Mouse (Mus musculus) hindbrain, embryonic 14.5 days (tissue): ENCODE measurements around the gene Rpa2. TPM values are rescaled to one million over a fixed set of nuclear protein-coding genes. Genes with fewer than 3 reads are reported as not detected.
A peak's percentile ranks its signal among the peaks of the same experiment; 100 is the strongest.

Source experiments
- ATAC-seq: fragments of 200-750 bp; cut with Nextera tagmentation; 2 replicates; pipeline ENCODE4 v1.8.0; 2017; ENCODE audit warnings: moderate number of reproducible peaks, mild to moderate bottlenecking, moderate TSS enrichment, moderate library complexity; ENCODE audit not compliant: low FRiP score
- DNase-seq: peaks from one replicate; pipeline ENCODE4 v3.0.0-alpha.2; 2015; ENCODE audit warnings: low spot score
- H3K27ac ChIP-seq: fragments of 300-500 bp; sonication (generic); 2 replicates; pipeline ENCODE4 v1.5.1; 2014; ENCODE audit warnings: mild to moderate bottlenecking, moderate library complexity
- H3K27me3 ChIP-seq: fragments of 300-500 bp; sonication (generic); 2 replicates; pipeline ENCODE4 v1.6.1; 2014; ENCODE audit warnings: mild to moderate bottlenecking, low read length, mixed read lengths; ENCODE audit not compliant: control insufficient read depth, insufficient read depth
- H3K36me3 ChIP-seq: fragments of 300-500 bp; sonication (generic); replicated peaks from 2 replicates; pipeline ENCODE4 v1.6.1; 2014; ENCODE audit not compliant: control insufficient read depth, insufficient read depth
- H3K4me1 ChIP-seq: fragments of 300-500 bp; sonication (generic); replicated peaks from 2 replicates; pipeline ENCODE4 v1.6.1; 2014; ENCODE audit warnings: antibody characterized with exemption, low read length, mixed read lengths; ENCODE audit not compliant: control insufficient read depth, insufficient read depth
- H3K4me2 ChIP-seq: fragments of 300-500 bp; sonication (generic); replicated peaks from 2 replicates; pipeline ENCODE4 v1.6.1; 2014; ENCODE audit warnings: mild to moderate bottlenecking, moderate library complexity
- H3K4me3 ChIP-seq: fragments of 300-500 bp; sonication (generic); replicated peaks from 2 replicates; pipeline ENCODE4 v1.5.1; 2014; ENCODE audit warnings: mild to moderate bottlenecking, low read length
- H3K9ac ChIP-seq: fragments of 300-500 bp; sonication (generic); 2 replicates; pipeline ENCODE4 v1.6.1; 2014
- H3K9me3 ChIP-seq: fragments of 300-500 bp; sonication (generic); 2 replicates; pipeline ENCODE4 v1.6.1; 2016; ENCODE audit warnings: low read length; ENCODE audit not compliant: control insufficient read depth
- WGBS: fragments of 180-500 bp; shearing (Covaris S2); extraction: QIAGEN DNeasy Blood & Tissue Kit; methylation state at CpG from one replicate; pipeline ENCODE4 v1.1.7; 2014; 5-methylcytosine and 5-hydroxymethylcytosine counted together
- polyA plus RNA-seq: library from polyadenylated mRNA; unstranded; fragments of >200 nt; fragmentation: Nextera tagmentation; extraction: Ambion mirVana; gene quantifications from 2 replicates; pipeline ENCODE4 v1.2.1, GENCODE M21; 2014

Gene Rpa2
- polyA plus RNA-seq, 1 experiment from 2014 or later = 37.0 TPM

DNA sequence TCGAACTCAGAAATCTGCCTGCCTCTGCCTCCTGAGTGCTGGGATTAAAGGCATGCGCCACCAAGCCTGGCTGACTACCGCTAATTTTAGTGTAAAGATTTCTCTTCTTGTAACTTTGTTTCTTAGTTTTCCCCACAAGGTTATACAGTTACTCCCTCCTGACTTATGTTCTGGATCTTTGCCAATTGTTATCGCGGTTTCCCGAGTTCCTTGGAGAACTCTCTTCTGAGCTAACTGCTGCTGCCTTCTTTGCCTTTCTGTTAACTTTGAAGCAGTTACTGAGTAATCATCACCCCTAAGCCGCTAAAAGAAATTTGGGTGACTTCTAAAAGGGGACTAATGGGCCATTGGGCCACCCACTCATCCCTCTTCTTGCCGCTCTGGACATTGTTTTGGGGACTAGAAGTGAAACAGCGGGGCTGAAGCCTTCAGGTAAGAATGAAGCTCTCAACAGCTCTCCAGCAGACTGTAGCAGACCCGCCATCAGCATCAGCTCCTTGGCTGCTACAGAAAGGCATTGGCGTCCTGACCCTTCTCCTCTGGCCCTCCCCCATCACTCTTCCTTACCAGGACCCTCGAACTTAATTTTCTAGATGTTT is 37.6 kb downstream of the Rpa2 start:
- ATAC-seq (no peak), DNase-seq (no peak)
- Histone ChIP-seq H3K9me3 (no peaks in the 10 kb centered on the region), H3K27me3 (no peaks in the 10 kb centered on the region), H3K4me2 (no peak overlapping the region), H3K27ac (no peak overlapping the region), H3K9ac (no peak overlapping the region), H3K36me3 (no peaks in the 10 kb centered on the region), H3K4me1 (no peaks in the 10 kb centered on the region), H3K4me3 (no peak overlapping the region)
- 87% methylated on average over 12 of the region's 12 CpGs for WGBS

- no peaks in the 10 kb centered on the region for H3K36me3 ChIP-seq
- H3K4me3 ChIP-seq = no peak overlapping the region
- H3K9ac ChIP-seq = no peak overlapping the region
- no peaks in the 10 kb centered on the region for H3K27me3 ChIP-seq
- H3K4me2 ChIP-seq = no peak overlapping the region
- ATAC-seq = no peak
- no peak overlapping the region for H3K27ac ChIP-seq
- WGBS = 92% methylated on average over 7 of the region's 7 CpGs
- DNase-seq = no peak
- no peaks in the 10 kb centered on the region for H3K4me1 ChIP-seq
- H3K9me3 ChIP-seq = no peaks in the 10 kb centered on the region
These were observed 38.6 kb downstream of the Rpa2 start for GRCm38 (mm10) chr4:132806620-132807191.

DNA sequence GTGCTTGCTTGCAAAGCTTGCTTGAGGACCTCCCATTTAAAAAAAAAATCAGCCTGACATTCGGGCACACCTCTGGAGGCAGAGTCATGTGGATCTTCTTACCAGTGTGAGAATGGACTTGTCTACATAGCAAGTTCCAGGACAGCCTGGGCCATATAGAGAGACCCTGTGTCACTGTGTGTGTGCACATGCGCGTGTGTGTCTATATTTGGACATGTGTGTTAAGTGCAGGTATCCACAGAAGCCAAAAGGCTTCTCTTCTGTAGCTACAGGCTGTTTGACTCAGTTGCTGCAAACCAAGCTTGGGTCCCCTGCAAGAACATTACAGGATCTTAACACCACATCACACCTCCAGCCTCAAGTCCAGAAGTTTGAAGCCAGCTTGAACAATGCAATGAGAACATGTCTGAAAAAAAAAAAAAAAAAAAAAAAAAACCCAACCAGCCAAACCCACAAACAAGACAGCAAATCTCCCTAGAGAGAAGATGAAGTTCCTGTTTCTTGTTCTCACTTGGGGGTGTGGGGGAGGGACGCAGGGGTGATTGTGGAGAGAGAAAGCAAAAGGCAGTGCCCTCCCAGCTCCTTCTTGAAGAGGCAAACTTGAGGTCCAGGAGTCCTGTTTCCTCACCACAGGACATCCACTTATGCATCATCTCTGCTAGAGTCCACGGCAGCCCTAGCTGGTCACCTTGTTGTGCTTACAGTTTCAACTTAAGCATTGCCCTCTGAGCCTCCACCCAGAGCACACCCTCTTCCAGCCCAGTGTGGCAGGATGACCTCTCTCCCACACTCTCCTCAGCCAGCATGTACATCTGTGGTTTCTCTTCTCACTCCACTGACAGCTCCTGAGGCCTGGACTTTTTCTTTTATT is 39.9 kb downstream of the Rpa2 start:
- ATAC-seq = no peak
- H3K9me3 ChIP-seq = no peaks in the 10 kb centered on the region

GRCm38 (mm10) chr4:132809621-132810020 is 41.5 kb downstream of the Rpa2 start:
- no peaks in the 10 kb centered on the region for H3K36me3 ChIP-seq
- no peaks in the 10 kb centered on the region for H3K9me3 ChIP-seq
- H3K4me3 ChIP-seq = no peak overlapping the region
- no peak for ATAC-seq
- WGBS = 95% methylated on average over 5 of the region's 5 CpGs
- H3K4me2 ChIP-seq = no peak overlapping the region
- no peak for DNase-seq
- no peaks in the 10 kb centered on the region for H3K4me1 ChIP-seq
- H3K27me3 ChIP-seq = no peaks in the 10 kb centered on the region
- no peak overlapping the region for H3K9ac ChIP-seq
- no peak overlapping the region for H3K27ac ChIP-seq

More for the DNA sequence above, 39.9 kb downstream of the Rpa2 start:
- no peaks in the 10 kb centered on the region for H3K4me1 ChIP-seq
- no peaks in the 10 kb centered on the region for H3K36me3 ChIP-seq
- WGBS = 77% methylated on average over 5 of the region's 5 CpGs
- no peaks in the 10 kb centered on the region for H3K27me3 ChIP-seq
- no peak overlapping the region for H3K27ac ChIP-seq
- DNase-seq = no peak
- H3K4me3 ChIP-seq = no peak overlapping the region
- no peak overlapping the region for H3K9ac ChIP-seq
- H3K4me2 ChIP-seq = no peak overlapping the region

GRCm38 (mm10) chr4:132816404-132816803 is 48.3 kb downstream of the Rpa2 start:
- Histone ChIP-seq H3K27ac (no peak overlapping the region), H3K4me1 (no peaks in the 10 kb centered on the region), H3K36me3 (no peaks in the 10 kb centered on the region), H3K4me2 (no peak overlapping the region), H3K9ac (no peak overlapping the region), H3K4me3 (no peak overlapping the region), H3K27me3 (no peaks in the 10 kb centered on the region), H3K9me3 (peaks cover 7% of the 10 kb centered on the region)
- no peak for DNase-seq
- whole genome bisulfite sequencing = 87% methylated on average over 7 of the region's 7 CpGs
- no peak for ATAC-seq

- H3K36me3 ChIP-seq = no peaks in the 10 kb centered on the region
- H3K4me1 ChIP-seq = no peaks in the 10 kb centered on the region
- H3K9me3 ChIP-seq = peaks cover 8% of the 10 kb centered on the region
- ATAC-seq (no peak), DNase-seq (no peak)
- H3K9ac ChIP-seq = no peak overlapping the region
- H3K4me3 ChIP-seq = no peak overlapping the region
- WGBS = 67% methylated on average over 2 of the region's 2 CpGs
- no peak overlapping the region for H3K4me2 ChIP-seq
- H3K27me3 ChIP-seq = no peaks in the 10 kb centered on the region
- H3K27ac ChIP-seq = no peak overlapping the region
These were observed 48.7 kb downstream of the Rpa2 start for GRCm38 (mm10) chr4:132816855-132817254.

DNA sequence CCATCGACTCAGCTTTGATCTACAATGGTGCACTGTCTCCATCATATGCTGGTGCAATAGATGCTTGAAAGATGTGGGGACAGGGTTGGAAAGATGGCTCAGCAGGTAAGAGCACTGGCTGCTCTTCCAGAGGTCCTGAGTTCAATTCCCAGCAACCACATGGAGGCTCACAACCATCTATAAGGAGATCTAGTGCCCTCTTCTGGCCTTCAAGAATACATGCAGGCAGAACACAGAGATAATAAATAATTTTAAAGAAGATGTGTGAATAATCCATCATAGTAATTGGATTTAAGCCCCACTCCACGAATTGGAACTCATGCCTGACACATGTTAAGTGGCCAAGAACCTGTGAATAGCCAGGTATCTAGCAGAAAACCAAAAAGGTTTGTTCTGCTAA is 50.3 kb downstream of the Rpa2 start:
- WGBS = 55% methylated on average over 2 of the region's 2 CpGs
- no peaks in the 10 kb centered on the region for H3K4me1 ChIP-seq
- no peaks in the 10 kb centered on the region for H3K36me3 ChIP-seq
- H3K9ac ChIP-seq = no peak overlapping the region
- DNase-seq = no peak
- no peaks in the 10 kb centered on the region for H3K27me3 ChIP-seq
- H3K9me3 ChIP-seq = peaks cover 8% of the 10 kb centered on the region
- ATAC-seq = no peak
- H3K4me3 ChIP-seq = no peak overlapping the region
- no peak overlapping the region for H3K4me2 ChIP-seq
- no peak overlapping the region for H3K27ac ChIP-seq

GRCm38 (mm10) chr4:132823614-132824366 is 55.7 kb downstream of the Rpa2 start:
- Histone ChIP-seq H3K9me3 (peaks cover 8% of the 10 kb centered on the region), H3K27me3 (no peaks in the 10 kb centered on the region), H3K4me3 (no peak overlapping the region), H3K4me1 (no peaks in the 10 kb centered on the region), H3K27ac (no peak overlapping the region), H3K4me2 (no peak overlapping the region), H3K36me3 (peaks cover 39% of the 10 kb centered on the region), H3K9ac (no peak overlapping the region)
- peak; percentile 34 for DNase-seq
- ATAC-seq = no peak
- 73% methylated on average over 8 of the region's 8 CpGs for WGBS
